Mouse (Mus musculus) ES-Bruce4 (cell line): ENCODE data around the gene Paxbp1. TPM values are rescaled to one million over a fixed set of nuclear protein-coding genes. Genes with fewer than 3 reads are reported as not detected.
A peak's percentile ranks its signal among the peaks of the same experiment; 100 is the strongest.

ENCODE experiments used
- H3K27ac ChIP-seq: 2 replicates; pipeline ENCODE4 v1.5.1; 2012; ENCODE audit warnings: low read length, inconsistent platforms; ENCODE audit not compliant: insufficient read depth
- H3K27me3 ChIP-seq: 2 replicates; pipeline ENCODE4 v1.6.1; 2012; ENCODE audit warnings: mild to moderate bottlenecking, low read length, inconsistent platforms; ENCODE audit not compliant: control insufficient read depth, poor library complexity, insufficient read depth, severe bottlenecking
- H3K36me3 ChIP-seq: 2 replicates; pipeline ENCODE4 v1.6.1; 2012; ENCODE audit warnings: inconsistent platforms, mild to moderate bottlenecking, low read length, moderate library complexity; ENCODE audit not compliant: control insufficient read depth, poor library complexity, insufficient read depth, severe bottlenecking
- H3K4me1 ChIP-seq: one replicate; pipeline ENCODE4 v1.8.1; 2011; ENCODE audit warnings: low read length; ENCODE audit not compliant: control insufficient read depth, insufficient read depth
- H3K4me3 ChIP-seq: 2 replicates; pipeline ENCODE4 v1.5.1; 2011; ENCODE audit warnings: low read depth, mild to moderate bottlenecking, low read length
- H3K9ac ChIP-seq: 2 replicates; pipeline ENCODE4 v1.6.1; 2012; ENCODE audit warnings: low read depth, mild to moderate bottlenecking, inconsistent platforms; ENCODE audit not compliant: poor library complexity, severe bottlenecking
- H3K9me3 ChIP-seq: replicated peaks from 2 replicates; pipeline ENCODE4 v1.6.1; 2012; ENCODE audit warnings: mild to moderate bottlenecking, low read length, inconsistent platforms; ENCODE audit not compliant: control insufficient read depth, poor library complexity, insufficient read depth, severe bottlenecking
- CTCF ChIP-seq: IDR thresholded peaks from one replicate; pipeline ENCODE4 v1.8.1; 2011; ENCODE audit warnings: low read depth, low read length
- EP300 ChIP-seq: IDR thresholded peaks from 2 replicates; pipeline ENCODE4 v1.6.1; 2011; ENCODE audit warnings: low read depth, low read length; ENCODE audit not compliant: insufficient read depth
- POLR2A ChIP-seq: IDR thresholded peaks from one replicate; pipeline ENCODE4 v1.8.1; 2011; ENCODE audit warnings: low read length; ENCODE audit not compliant: insufficient read depth
- polyA plus RNA-seq: library from polyadenylated mRNA; stranded (reverse); fragments of >200 nt; gene quantifications from 2 replicates; pipeline ENCODE4 v1.2.4, GENCODE M21; 2011; ENCODE audit warnings: low read depth; ENCODE audit not compliant: missing spikeins, insufficient read depth, insufficient read length

Gene Paxbp1
- polyA plus RNA-seq, 1 experiment, result 108 TPM

- no peaks in the 10 kb centered on the region for H3K27me3 ChIP-seq
- H3K4me1 ChIP-seq, result peaks cover 2% of the 10 kb centered on the region
- H3K9ac ChIP-seq, result no peak overlapping the region
- TF ChIP-seq CTCF (no peak), POLR2A (no peak), EP300 (no peak)
- no peak overlapping the region for H3K4me3 ChIP-seq
- peaks cover 36% of the 10 kb centered on the region for H3K36me3 ChIP-seq
- H3K27ac ChIP-seq, result peak overlapping the region; percentile 27
- no peaks in the 10 kb centered on the region for H3K9me3 ChIP-seq
These were observed 23.4 kb downstream of the Paxbp1 start for GRCm38 (mm10) chr16:91020842-91021483.

- Histone ChIP-seq H3K9me3 (no peaks in the 10 kb centered on the region), H3K27ac (peak overlapping the region; percentile 80), H3K36me3 (peaks cover 38% of the 10 kb centered on the region), H3K9ac (no peak overlapping the region), H3K4me3 (no peak overlapping the region), H3K4me1 (peaks cover 2% of the 10 kb centered on the region), H3K27me3 (no peaks in the 10 kb centered on the region)
- no peak for TF ChIP-seq EP300
- TF ChIP-seq POLR2A, result no peak
- TF ChIP-seq CTCF, result no peak
These were observed 24.9 kb downstream of the Paxbp1 start for GRCm38 (mm10) chr16:91019476-91019875.

GRCm38 (mm10) chr16:91015761-91016160, 28.6 kb downstream of the Paxbp1 start:
- peaks cover 28% of the 10 kb centered on the region for H3K36me3 ChIP-seq
- H3K9ac ChIP-seq, result no peak overlapping the region
- no peaks in the 10 kb centered on the region for H3K9me3 ChIP-seq
- peaks cover 2% of the 10 kb centered on the region for H3K4me1 ChIP-seq
- no peak overlapping the region for H3K4me3 ChIP-seq
- H3K27ac ChIP-seq, result no peak overlapping the region
- TF ChIP-seq EP300, result no peak
- no peak for TF ChIP-seq POLR2A
- no peak for TF ChIP-seq CTCF
- no peaks in the 10 kb centered on the region for H3K27me3 ChIP-seq

GRCm38 (mm10) chr16:91011847-91012246, 32.5 kb downstream of the Paxbp1 start:
- H3K36me3 ChIP-seq, result peaks cover 14% of the 10 kb centered on the region
- peak overlapping the region; percentile 82; the same call in 1 of the 2 replicates for H3K9ac ChIP-seq
- H3K4me1 ChIP-seq, result no peaks in the 10 kb centered on the region
- no peak overlapping the region for H3K4me3 ChIP-seq
- H3K27ac ChIP-seq, result no peak overlapping the region
- H3K9me3 ChIP-seq, result no peaks in the 10 kb centered on the region
- TF ChIP-seq CTCF, result no peak
- H3K27me3 ChIP-seq, result no peaks in the 10 kb centered on the region

GRCm38 (mm10) chr16:91011021-91011683, 33.2 kb downstream of the Paxbp1 start, which contains the start of gene Synj1:
Synj1 (minus strand) TSS chr16:91011308.
- Histone ChIP-seq H3K4me1 (no peaks in the 10 kb centered on the region), H3K9ac (peak within 1 kb of the TSS; percentile 82), H3K27me3 (no peaks in the 10 kb centered on the region), H3K36me3 (peaks cover 14% of the 10 kb centered on the region), H3K9me3 (no peaks in the 10 kb centered on the region), H3K4me3 (peak within 1 kb of the TSS; percentile 93), H3K27ac (no peak within 1 kb of the TSS)
- TF ChIP-seq CTCF, result no peak
- 0 out of 2 replicates have a peak, but pooled peaks have one; percentile 55 for TF ChIP-seq EP300
- TF ChIP-seq POLR2A, result no peak

- Histone ChIP-seq H3K27ac (no peak overlapping the region), H3K4me3 (peak overlapping the region; percentile 93), H3K27me3 (no peaks in the 10 kb centered on the region)
These were observed 33.7 kb downstream of the Paxbp1 start for GRCm38 (mm10) chr16:91010581-91011020.

More at GRCm38 (mm10) chr16:91010581-91011020, 33.7 kb downstream of the Paxbp1 start:
- Histone ChIP-seq H3K36me3 (peaks cover 11% of the 10 kb centered on the region), H3K4me1 (no peaks in the 10 kb centered on the region), H3K9ac (peak overlapping the region; percentile 82), H3K9me3 (no peaks in the 10 kb centered on the region)
- TF ChIP-seq POLR2A, result no peak
- TF ChIP-seq CTCF, result no peak
- no peak for TF ChIP-seq EP300
